Mouse (Mus musculus) cerebellum, adult 18-20 months (tissue): ENCODE results near the gene Itfg1.

Experiments
- DNase-seq, 2 experiments: peaks; one replicate each; pipeline ENCODE4 v3.0.0; 2021

Itfg1 gene

GRCm38 (mm10) chr8:85730545-85730944 is 110.2 kb downstream of the Itfg1 start:
- no peak for DNase-seq

GRCm38 (mm10) chr8:85717271-85717670 is 123.5 kb downstream of the Itfg1 start:
- no peak for DNase-seq

- DNase-seq: no peak
Measured at GRCm38 (mm10) chr8:85716696-85717095, 124.0 kb downstream of the Itfg1 start.

GRCm38 (mm10) chr8:85706988-85707387 is 133.7 kb downstream of the Itfg1 start:
- no peak for DNase-seq

- peak; percentile 75 to 92 for DNase-seq
Measured at GRCm38 (mm10) chr8:85700751-85701351, 139.9 kb downstream of the Itfg1 start, which contains the start of gene Neto2. Gene Neto2 (minus strand): TSS chr8:85700924.

GRCm38 (mm10) chr8:85700101-85700750 is 140.5 kb downstream of the Itfg1 start:
- DNase-seq: peak; percentile 70 to 86

GRCm38 (mm10) chr8:85699051-85699450 is 141.7 kb downstream of the Itfg1 start:
- DNase-seq: peak; percentile 83 to 84
